Mouse (Mus musculus) lung, adult 2 months (tissue): ENCODE data around the gene Rab3b.
A peak's percentile ranks its signal among the peaks of the same experiment; 100 is the strongest.

Source experiments
- CTCF ChIP-seq: fragments of 200-500 bp; IDR thresholded peaks from 2 replicates; pipeline ENCODE4 v1.5.1; 2011; ENCODE audit warnings: mild to moderate bottlenecking, low read length, control low read depth; ENCODE audit not compliant: insufficient read depth
- POLR2A ChIP-seq: fragments of 200-500 bp; IDR thresholded peaks from 2 replicates; pipeline ENCODE4 v1.6.1; 2011; ENCODE audit warnings: low read depth, mild to moderate bottlenecking, control low read depth, low read length, borderline replicate concordance; ENCODE audit errors: extremely low read depth

GRCm38 (mm10) chr4:108832916-108833827 is 45.7 kb upstream of the Rab3b start, which contains the start of gene Btf3l4:
- no peak for TF ChIP-seq CTCF
- peak; percentile 63; the same call in 1 of the 2 replicates for TF ChIP-seq POLR2A
